Mouse (Mus musculus): ENCODE data around the gene Tubb4b.
"Not testable (repeated sequence)": the region's sequence is repeated elsewhere in the genome, so short reads cannot be mapped to it uniquely, and the experiment has no call there.

Gene Tubb4b

DNA sequence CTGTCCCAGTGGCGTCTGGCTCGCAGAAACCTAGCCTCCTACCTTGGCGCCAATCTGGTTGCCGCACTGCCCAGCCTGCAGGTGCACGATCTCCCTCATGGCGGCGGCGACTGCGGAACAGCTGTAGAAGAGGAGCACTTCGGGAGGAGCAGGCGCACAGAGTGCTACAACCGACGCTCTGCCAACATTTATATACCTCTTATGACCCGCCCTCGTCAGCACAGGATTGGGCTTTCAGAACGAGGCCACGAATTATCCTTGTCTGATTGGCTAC lies at the start of gene Tubb4b:
Tubb4b (minus strand) TSS at position 211 of the 274 bp plus-strand sequence.
- DNase-seq, result no peak

- DNase-seq, result no peak
Measured at GRCm38 (mm10) chr2:25273010-25273409, 48.5 kb upstream of the Tubb4b start.

DNA sequence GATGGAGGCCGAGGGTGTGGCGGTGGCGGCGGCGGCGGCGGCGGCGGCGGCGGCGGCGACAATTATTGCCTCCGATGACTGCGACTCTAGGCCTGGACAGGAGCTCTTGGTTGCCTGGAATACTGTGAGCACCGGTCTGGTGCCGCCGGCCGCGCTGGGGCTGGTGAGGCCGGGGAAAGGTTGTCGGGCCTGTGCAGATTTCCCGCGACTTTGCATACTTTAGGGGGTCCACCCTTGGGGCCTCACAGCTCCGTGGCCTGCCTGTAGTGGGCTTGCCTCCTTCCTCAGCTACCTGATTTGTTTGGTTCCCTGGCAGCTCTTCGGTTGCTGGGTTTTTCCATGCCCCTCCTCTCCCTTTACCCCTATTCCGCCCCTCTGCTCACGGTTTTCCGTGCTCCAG lies 48.0 kb upstream of the Tubb4b start:
- DNase-seq, result no peak

DNA sequence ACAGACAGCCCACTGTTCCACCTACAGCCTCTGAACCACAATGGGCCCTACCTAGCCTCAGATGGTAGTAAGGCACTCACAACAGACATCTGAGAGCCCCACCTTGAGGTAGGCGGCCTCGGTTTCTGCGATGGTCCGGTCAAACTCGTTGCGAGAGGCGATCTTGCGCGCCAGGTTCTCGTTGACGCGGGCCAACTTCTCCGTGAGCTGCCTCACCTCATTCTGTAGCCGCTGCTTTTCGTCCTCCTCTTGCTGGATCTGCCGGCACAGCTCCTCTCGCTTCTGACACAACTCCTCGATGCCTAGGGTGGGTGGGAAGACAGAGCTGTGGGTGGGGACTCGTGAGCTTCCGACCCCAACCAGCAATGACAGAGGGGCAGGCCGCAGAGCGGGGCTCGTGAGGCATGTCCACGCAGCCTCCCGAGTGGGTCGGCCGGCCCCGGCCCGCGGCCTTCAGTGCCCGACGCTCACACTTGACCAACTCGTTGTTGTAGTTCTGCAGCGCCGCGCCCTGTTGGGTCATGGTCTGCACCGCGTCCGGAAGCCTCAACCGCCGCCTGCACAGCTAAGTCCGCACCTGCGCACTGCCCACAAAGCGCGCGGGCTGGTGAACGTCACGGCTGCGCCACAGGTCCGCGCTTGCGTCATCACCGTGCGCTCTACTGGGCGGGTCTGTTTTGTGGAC lies 47.5 kb upstream of the Tubb4b start, which contains the start of the genes Ssna1 and Anapc2:
Ssna1 (minus strand) TSS at position 612 of the 685 bp plus-strand sequence.
Anapc2 (plus strand) TSS at position 652 of the 685 bp plus-strand sequence.
- peak; percentile 98 to 99 for DNase-seq

DNA sequence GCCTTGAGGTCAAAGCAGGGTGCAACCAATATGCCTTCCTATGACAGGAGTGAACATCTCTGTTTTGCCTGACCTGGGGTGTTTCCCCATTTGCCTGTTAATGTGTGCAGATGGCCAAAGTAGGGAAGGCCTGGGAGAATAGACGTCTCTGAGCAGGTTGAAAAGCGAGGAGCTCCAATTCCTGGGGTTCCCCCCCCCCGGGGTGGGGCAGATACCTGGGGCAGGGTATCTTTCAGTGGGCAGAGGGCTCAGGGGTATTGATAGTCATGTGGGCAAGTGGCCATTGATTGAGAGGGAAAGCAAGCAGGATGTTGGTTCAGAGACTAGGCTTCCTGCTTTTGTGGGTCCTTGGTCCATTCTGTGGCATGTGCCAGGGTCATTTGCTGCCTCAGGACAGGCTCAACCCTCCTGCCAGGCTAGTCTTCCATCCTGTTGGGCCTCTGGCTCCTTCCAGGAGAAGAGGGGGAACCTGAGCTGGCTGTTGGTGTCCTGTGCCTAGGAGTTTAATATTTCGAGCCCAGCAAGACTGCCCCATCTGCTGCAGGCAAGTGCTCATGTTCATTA lies 43.3 kb upstream of the Tubb4b start:
- no peak for DNase-seq

DNA sequence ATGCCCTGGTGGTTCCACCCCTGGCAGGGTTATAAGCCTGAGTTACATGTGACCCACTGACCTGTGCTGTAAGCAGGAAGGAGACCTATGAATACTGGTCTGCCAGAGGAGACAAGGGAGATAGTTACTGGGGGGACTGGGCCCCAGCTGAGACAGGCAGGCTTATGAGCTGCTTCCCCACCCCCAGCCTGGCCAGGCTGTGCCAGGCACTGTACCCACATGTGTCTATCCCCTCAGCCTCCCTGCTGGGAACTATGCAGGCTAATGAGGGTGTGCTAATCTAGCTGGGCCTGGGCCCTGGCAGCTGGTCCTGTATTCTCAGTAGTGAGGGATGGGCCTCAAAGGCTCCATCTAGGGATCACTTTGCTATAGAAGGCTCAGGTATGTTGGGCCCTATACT lies 42.7 kb upstream of the Tubb4b start:
- no peak for DNase-seq

GRCm38 (mm10) chr2:25266720-25267119 lies 42.2 kb upstream of the Tubb4b start:
- peak in 1 of 2 experiments; percentile 37 for DNase-seq

DNA sequence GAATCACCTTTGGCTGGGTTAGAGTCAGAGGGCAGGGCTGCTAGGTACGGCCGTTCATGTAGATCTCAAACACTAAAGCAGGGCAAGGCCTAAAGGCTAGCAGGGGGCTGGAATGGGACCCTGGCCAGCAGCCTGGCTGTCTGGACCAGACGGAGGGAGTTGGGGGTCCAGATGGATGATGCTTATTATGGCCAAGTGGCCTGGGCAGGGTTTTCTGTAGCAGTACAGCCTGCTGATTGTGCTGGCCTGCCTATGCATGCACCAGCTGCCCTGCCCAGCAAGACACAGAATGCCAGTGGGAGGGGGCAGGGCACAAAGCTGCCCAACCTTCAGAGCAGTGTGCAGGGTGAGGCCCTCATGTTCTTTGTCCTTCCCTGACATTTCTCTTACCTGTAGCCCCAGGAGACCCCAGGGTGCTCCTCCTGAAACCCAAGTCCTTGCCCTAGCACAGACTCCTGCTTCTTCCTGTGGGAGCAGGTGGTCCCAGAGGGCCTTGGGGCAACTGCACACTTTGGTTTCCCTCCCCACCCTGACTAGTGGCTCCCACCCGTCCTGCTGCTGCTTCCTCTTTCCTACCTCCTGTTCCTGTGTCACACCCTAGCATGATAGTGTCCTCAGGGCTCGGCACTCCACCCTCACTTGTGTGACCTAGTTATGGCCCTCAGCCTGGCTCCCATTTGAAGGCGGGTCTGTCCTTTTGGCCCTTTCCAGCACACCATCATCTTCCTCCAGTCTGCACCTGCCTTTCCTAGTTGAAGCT lies 41.6 kb upstream of the Tubb4b start:
- DNase-seq, result peak in 1 of 2 experiments; percentile 26

DNA sequence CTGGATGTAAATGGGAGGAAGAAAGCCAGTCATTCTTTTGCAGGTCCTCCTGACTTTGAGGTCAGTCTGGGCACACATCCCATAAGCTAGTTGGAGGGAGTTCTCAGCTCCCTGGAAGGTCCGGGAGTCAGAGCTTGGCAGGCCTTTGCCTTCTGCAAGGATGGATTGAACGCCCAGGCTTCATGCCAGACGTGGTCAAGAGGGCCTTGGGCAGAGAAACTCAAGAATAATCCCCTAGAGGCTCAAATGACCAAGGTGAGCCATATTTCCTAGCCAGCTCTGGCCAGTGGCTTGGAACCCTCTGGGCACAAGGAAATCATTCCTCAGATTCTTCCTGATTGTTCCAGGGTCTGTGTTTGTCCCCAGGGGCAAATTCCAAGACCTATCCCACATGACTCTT lies 40.3 kb upstream of the Tubb4b start:
- DNase-seq, result no peak

- no peak for DNase-seq
Measured at GRCm38 (mm10) chr2:25264286-25264660, 39.8 kb upstream of the Tubb4b start.

GRCm38 (mm10) chr2:25263623-25264285 lies 39.3 kb upstream of the Tubb4b start:
- DNase-seq, result no peak

- peak; percentile 50 to 53 for DNase-seq
Measured at GRCm38 (mm10) chr2:25262795-25263622, 38.5 kb upstream of the Tubb4b start.

- DNase-seq, result peak; percentile 94 to 97
Measured at GRCm38 (mm10) chr2:25262291-25262767, 37.8 kb upstream of the Tubb4b start, which contains the start of gene Tprn. TSS of gene Tprn (plus strand) at chr2:25262618.

GRCm38 (mm10) chr2:25261870-25262269 lies 37.4 kb upstream of the Tubb4b start:
- no peak for DNase-seq

- DNase-seq, result no peak
Measured at GRCm38 (mm10) chr2:25258887-25259286, 34.4 kb upstream of the Tubb4b start.

DNA sequence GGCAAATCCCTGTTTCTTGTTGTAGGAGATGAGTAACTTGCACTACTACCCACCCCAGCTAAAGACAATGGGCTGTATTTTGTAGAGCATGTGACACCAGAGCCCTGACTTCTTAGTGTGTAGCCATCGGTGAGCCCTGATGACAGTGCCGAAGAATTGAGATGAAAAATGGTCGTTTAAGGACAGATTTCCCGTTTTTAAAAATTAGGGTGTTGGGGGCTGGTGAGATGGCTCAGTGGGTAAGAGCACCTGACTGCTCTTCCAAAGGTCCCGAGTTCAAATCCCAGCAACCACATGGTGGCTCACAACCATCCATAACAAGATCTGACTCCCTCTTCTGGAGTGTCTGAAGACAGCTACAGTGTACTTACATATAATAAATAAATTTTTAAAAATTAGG lies 32.7 kb upstream of the Tubb4b start:
- not testable (repeated sequence) for DNase-seq

DNA sequence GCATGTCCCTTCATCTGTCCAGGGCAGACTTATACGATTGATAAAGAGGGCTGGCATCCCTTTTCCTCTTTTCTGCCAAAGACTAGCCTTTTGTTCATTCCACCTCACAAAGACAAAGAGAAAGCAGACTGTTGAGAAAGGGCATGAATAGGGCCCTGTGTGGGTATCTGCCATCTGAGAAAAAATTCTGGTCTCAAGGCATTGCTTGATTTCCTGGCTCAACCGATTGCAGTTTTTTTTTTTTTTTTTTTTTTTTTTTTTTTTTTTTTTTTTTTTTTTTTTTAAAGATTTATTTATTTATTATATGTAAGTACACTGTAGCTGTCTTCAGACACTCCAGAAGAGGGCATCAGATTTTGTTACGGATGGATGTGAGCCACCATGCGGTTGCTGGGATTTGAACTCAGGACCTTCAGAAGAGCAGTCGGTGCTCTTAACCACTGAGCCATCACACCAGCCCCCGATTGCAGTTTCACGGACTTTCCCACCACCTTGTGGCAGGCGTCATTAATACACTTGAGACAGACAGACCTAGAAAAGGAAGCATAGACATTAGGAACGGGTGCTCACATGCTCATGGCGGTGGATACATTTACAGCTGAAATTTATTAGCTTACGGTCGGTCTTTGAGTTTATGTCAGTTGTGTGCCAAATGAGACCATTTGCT lies 32.1 kb upstream of the Tubb4b start:
- peak in 1 of 2 experiments; percentile 75 for DNase-seq

GRCm38 (mm10) chr2:25255284-25255779 lies 30.8 kb upstream of the Tubb4b start, which contains the start of gene Tmem203:
TSS of gene Tmem203 (plus strand) at chr2:25255439.
- peak; percentile 88 to 89 for DNase-seq

DNA sequence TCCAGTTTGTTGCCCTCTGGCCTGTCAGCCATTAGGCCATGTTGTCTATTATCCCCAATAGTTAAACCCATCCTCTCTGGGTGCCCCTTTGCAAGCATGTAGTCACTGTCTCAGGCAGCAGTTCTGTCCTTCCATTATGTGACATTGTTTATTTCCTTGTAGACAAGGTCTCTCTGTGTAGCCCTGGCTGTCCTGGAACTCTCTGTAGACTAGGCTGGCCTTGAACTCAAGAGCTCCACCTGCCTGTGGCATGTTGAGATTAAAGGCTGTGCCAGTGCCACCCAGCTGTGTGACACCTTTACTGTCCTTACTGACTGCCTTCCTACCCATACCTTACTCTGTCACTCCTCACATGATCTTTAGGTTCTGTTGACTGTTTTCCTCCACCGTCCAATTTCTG lies 27.8 kb upstream of the Tubb4b start:
- peak in 1 of 2 experiments; percentile 40 for DNase-seq

DNA sequence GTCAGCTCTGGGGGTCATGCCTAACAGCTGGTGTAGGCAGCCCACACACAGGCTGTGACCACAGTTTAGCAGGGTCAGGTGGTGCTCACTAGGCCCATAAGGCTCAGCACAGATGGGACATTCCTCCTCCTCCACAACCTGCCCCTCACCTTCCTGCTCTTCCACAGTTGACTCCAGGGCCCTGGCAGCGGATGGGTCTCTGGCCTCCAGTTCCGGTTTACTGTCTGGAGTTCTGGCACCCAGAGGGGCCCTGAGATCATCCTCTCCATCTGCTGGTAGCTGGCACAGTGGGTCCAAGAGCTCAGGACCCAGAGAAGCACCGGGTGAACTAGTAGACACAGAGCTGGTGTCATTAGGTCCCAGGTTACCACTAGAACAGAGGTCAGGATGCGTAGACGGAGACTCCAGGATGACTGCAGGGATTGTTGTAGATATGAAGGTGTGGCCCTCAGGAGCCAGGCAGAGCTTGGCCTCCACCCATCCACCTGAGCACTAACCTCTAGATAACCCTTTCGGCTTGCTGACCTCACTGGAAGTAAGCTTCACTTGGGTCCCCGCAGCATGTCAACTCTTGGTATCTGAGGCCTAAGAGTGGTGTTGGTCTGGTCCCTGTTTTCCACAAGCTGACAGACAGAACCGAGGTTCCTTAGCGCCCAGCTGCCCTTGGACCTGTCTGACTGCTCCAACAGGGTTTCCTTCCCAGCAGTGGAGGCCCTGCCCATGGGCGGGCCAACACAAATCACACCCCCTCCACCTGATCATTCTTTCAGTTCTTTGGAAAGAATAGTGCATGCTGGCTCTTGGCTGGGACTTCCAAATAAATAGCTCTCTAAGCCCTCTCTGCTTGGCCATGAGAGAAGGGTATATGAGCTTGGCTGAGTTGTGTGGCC lies 21.9 kb upstream of the Tubb4b start, which contains the start of gene AL732309.1:
AL732309.1 (minus strand) TSS at position 681 of the 890 bp plus-strand sequence.
- DNase-seq, result no peak

Measured in lung, postnatal 4 days (tissue).